Comparison of ENCODE assay signal across 8 mouse cellular contexts in the genomic region with DNA sequence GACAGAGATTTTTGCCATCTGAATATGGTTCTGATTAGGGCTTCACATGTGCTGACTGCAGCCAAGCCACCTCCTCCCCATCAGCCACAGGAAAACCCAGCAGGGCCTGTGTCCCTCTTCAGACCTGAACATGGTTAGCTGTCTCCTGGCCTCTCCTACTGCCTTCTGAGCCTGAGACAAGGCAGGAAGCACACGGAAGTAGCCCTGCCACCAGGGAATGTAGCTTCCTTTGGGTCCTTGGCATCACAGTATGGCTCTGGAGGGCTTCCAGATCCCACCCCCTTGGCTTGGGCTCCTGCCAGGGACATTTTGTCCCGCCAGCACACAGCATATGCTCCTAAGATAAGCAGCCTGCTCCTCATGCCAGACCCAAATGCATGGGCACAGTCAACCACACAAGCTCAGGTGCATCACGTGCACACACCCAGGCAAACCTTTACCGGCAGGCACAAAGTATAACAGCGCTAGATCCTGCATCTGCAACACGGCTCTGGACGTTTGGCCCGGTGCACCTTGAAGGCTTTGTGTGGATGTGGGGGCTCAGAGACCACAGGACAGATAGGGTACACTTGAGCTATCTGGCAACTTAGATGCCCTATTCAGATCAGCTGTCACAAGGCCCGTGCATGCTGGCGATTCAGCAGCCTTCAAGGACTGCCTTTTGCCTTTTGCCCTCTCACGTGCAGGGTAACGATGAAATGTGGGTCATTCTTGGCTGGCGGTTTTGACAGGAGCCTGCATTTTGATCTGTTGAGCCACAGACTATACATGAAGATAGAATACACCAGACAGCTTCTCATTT. TPM values are rescaled to one million over a fixed set of nuclear protein-coding genes. Genes with fewer than 3 reads are reported as not detected.
A peak's percentile ranks its signal among the peaks of the same experiment; 100 is the strongest.
DNase-seq lines count a peak whose midpoint lies in the region; ATAC-seq lines count a peak whose summit lies in the region.

No protein-coding gene starts in this region.

- no peak overlapping the region for H3K4me2 ChIP-seq in heart, embryonic 12.5 days

- DNase-seq in heart, adult 18-20 months = peak; percentile 81 to 82
- peak; percentile 70 to 84 for DNase-seq in adrenal gland, postnatal 36 days
- DNase-seq in frontal cortex, postnatal 10 days (ENCODE audit: low spot score in 2 of 2) = peak; percentile 72 to 79
- DNase-seq in kidney, postnatal 4 days = peak; percentile 56 to 57
- peak; percentile 81 for DNase-seq in lung, postnatal 14 days
- no peak for DNase-seq in urinary bladder, adult 18-20 months (ENCODE audit: low spot score in 2 of 2)
- no peak for DNase-seq in spleen, postnatal 14 days (ENCODE audit: low spot score in 2 of 2)

- WGBS in heart, embryonic 12.5 days = 70% methylated on average over 13 of the region's 13 CpGs

- peaks cover 24% of the 10 kb centered on the region for H3K4me1 ChIP-seq in heart, embryonic 12.5 days (replicated peaks)

- H3K27me3 ChIP-seq in heart, embryonic 12.5 days (replicated peaks) = no peaks in the 10 kb centered on the region

- H3K4me3 ChIP-seq in heart, embryonic 12.5 days = no peak overlapping the region

- no peaks in the 10 kb centered on the region for H3K9me3 ChIP-seq in heart, embryonic 12.5 days (replicated peaks)

- no peak overlapping the region for H3K9ac ChIP-seq in heart, embryonic 12.5 days

- H3K27ac ChIP-seq in heart, embryonic 12.5 days (ENCODE audit: poor library complexity, severe bottlenecking) = no peak overlapping the region

- H3K36me3 ChIP-seq in heart, embryonic 12.5 days = no peaks in the 10 kb centered on the region

- no peak for ATAC-seq in heart, embryonic 12.5 days (ENCODE audit: insufficient number of reproducible peaks, low FRiP score)

RNA-seq across cellular contexts. Expression of a gene that starts 27.4 kb away (rescaled TPM):
- not detected for total RNA-seq in heart, adult 18-20 months (2021)
- not detected in 2 replicates for polyA plus RNA-seq in heart, embryonic 12.5 days (2016; fragmentation: Nextera tagmentation; extraction: Ambion mirVana)
- under 1 TPM in 1 of 2 experiments, not detected in 1; 0.40 TPM for total RNA-seq in adrenal gland, postnatal 36 days (2021)

Comparison
In these comparisons a context has a peak if more than half of its experiments do, and no peak if none do; other contexts are left out.
1. DNase-seq: peak in heart, adult 18-20 months (2 of 2), adrenal gland, postnatal 36 days (2 of 2), frontal cortex, postnatal 10 days (2 of 2), kidney, postnatal 4 days (2 of 2) and lung, postnatal 14 days (single experiment); none in urinary bladder, adult 18-20 months (0 of 2) and spleen, postnatal 14 days (0 of 2).